Mouse (Mus musculus) limb, embryonic 12.5 days (tissue): ENCODE results near the gene Ttn. TPM values are rescaled to one million over a fixed set of nuclear protein-coding genes. Genes with fewer than 3 reads are reported as not detected.

Experiments
- ATAC-seq: fragments of 200-750 bp; cut with Nextera tagmentation; 2 replicates; pipeline ENCODE4 v1.8.0; 2017; ENCODE audit warnings: low read depth, moderate TSS enrichment; ENCODE audit not compliant: insufficient number of reproducible peaks, insufficient read depth, low FRiP score, low TSS enrichment
- H3K27ac ChIP-seq: fragments of 300-500 bp; sonication (generic); 2 replicates; pipeline ENCODE4 v1.5.1; 2016; ENCODE audit warnings: mild to moderate bottlenecking, moderate library complexity
- H3K27me3 ChIP-seq: fragments of 300-500 bp; sonication (generic); 2 replicates; pipeline ENCODE4 v1.6.1; 2016; ENCODE audit warnings: mild to moderate bottlenecking, moderate library complexity
- H3K36me3 ChIP-seq: fragments of 300-500 bp; sonication (generic); 2 replicates; pipeline ENCODE4 v1.6.1; 2016; ENCODE audit warnings: mild to moderate bottlenecking, moderate library complexity
- H3K4me1 ChIP-seq: fragments of 300-500 bp; sonication (generic); replicated peaks from 2 replicates; pipeline ENCODE4 v1.6.1; 2016
- H3K4me2 ChIP-seq: fragments of 300-500 bp; sonication (generic); 2 replicates; pipeline ENCODE4 v1.6.1; 2016; ENCODE audit warnings: mild to moderate bottlenecking, moderate library complexity
- H3K4me3 ChIP-seq: fragments of 300-500 bp; sonication (generic); replicated peaks from 2 replicates; pipeline ENCODE4 v1.5.1; 2016; ENCODE audit warnings: mild to moderate bottlenecking
- H3K9ac ChIP-seq: fragments of 300-500 bp; sonication (generic); replicated peaks from 2 replicates; pipeline ENCODE4 v1.6.1; 2016; ENCODE audit warnings: mild to moderate bottlenecking, moderate library complexity
- H3K9me3 ChIP-seq: fragments of 300-500 bp; sonication (generic); 2 replicates; pipeline ENCODE4 v1.6.1; 2016; ENCODE audit warnings: mild to moderate bottlenecking, moderate library complexity
- WGBS: fragments of 180-500 bp; shearing (Covaris S2); methylation state at CpG from one replicate; pipeline ENCODE4 v1.1.7; 2016; 5-methylcytosine and 5-hydroxymethylcytosine counted together
- polyA plus RNA-seq: library from polyadenylated mRNA; unstranded; fragments of >200 nt; fragmentation: Nextera tagmentation; extraction: Ambion mirVana; gene quantifications from 2 replicates; pipeline ENCODE4 v1.2.1, GENCODE M21; 2016

Ttn gene
- polyA plus RNA-seq, 1 experiment from 2014 or later, result 36.7 TPM

GRCm38 (mm10) chr2:76780792-76781191 is 201.6 kb downstream of the Ttn start:
- Histone ChIP-seq H3K4me2 (no peak overlapping the region), H3K9me3 (peaks cover 13% of the 10 kb centered on the region; the same call in 1 of the 2 replicates), H3K27ac (no peak overlapping the region), H3K36me3 (no peaks in the 10 kb centered on the region), H3K9ac (no peak overlapping the region), H3K4me1 (no peaks in the 10 kb centered on the region), H3K27me3 (no peaks in the 10 kb centered on the region), H3K4me3 (no peak overlapping the region)
- no peak for ATAC-seq
- WGBS, result 89% methylated on average over 13 of the region's 13 CpGs

GRCm38 (mm10) chr2:76769831-76770230 is 212.5 kb downstream of the Ttn start:
- no peaks in the 10 kb centered on the region for H3K36me3 ChIP-seq
- no peaks in the 10 kb centered on the region for H3K4me1 ChIP-seq
- WGBS, result 93% methylated on average over 10 of the region's 10 CpGs
- H3K4me3 ChIP-seq, result no peak overlapping the region
- H3K9me3 ChIP-seq, result no peaks in the 10 kb centered on the region
- no peak for ATAC-seq
- H3K27ac ChIP-seq, result no peak overlapping the region
- H3K9ac ChIP-seq, result no peak overlapping the region
- H3K27me3 ChIP-seq, result no peaks in the 10 kb centered on the region
- H3K4me2 ChIP-seq, result no peak overlapping the region

GRCm38 (mm10) chr2:76767231-76767630 is 215.1 kb downstream of the Ttn start:
- H3K27me3 ChIP-seq, result no peaks in the 10 kb centered on the region
- ATAC-seq, result no peak
- no peaks in the 10 kb centered on the region for H3K9me3 ChIP-seq
- H3K4me2 ChIP-seq, result no peak overlapping the region
- H3K4me1 ChIP-seq, result no peaks in the 10 kb centered on the region
- H3K36me3 ChIP-seq, result no peaks in the 10 kb centered on the region
- H3K27ac ChIP-seq, result no peak overlapping the region
- no peak overlapping the region for H3K9ac ChIP-seq
- 95% methylated on average over 12 of the region's 12 CpGs for WGBS
- no peak overlapping the region for H3K4me3 ChIP-seq

- no peaks in the 10 kb centered on the region for H3K4me1 ChIP-seq
- H3K9ac ChIP-seq, result no peak overlapping the region
- H3K4me2 ChIP-seq, result no peak overlapping the region
- no peak overlapping the region for H3K4me3 ChIP-seq
- H3K27ac ChIP-seq, result no peak overlapping the region
- no peak for ATAC-seq
- H3K27me3 ChIP-seq, result no peaks in the 10 kb centered on the region
- WGBS, result 90% methylated on average over 13 of the region's 13 CpGs
- H3K36me3 ChIP-seq, result no peaks in the 10 kb centered on the region
- H3K9me3 ChIP-seq, result no peaks in the 10 kb centered on the region
Observed at GRCm38 (mm10) chr2:76764526-76764925, 217.8 kb downstream of the Ttn start.

- H3K9me3 ChIP-seq, result peaks cover 13% of the 10 kb centered on the region
- WGBS, result 94% methylated on average over 6 of the region's 6 CpGs
Observed at GRCm38 (mm10) chr2:76762154-76762553, 220.2 kb downstream of the Ttn start.

GRCm38 (mm10) chr2:76756461-76756860 is 225.9 kb downstream of the Ttn start:
- Histone ChIP-seq H3K9ac (no peak overlapping the region), H3K27me3 (no peaks in the 10 kb centered on the region), H3K4me1 (no peaks in the 10 kb centered on the region), H3K4me3 (no peak overlapping the region), H3K27ac (no peak overlapping the region), H3K4me2 (no peak overlapping the region), H3K9me3 (peaks cover 22% of the 10 kb centered on the region), H3K36me3 (no peaks in the 10 kb centered on the region)
- ATAC-seq, result no peak
- WGBS, result 93% methylated on average over 15 of the region's 15 CpGs

More at GRCm38 (mm10) chr2:76762154-76762553, 220.2 kb downstream of the Ttn start:
- H3K9ac ChIP-seq, result no peak overlapping the region
- no peak overlapping the region for H3K27ac ChIP-seq
- H3K4me2 ChIP-seq, result no peak overlapping the region
- no peak overlapping the region for H3K4me3 ChIP-seq
- no peaks in the 10 kb centered on the region for H3K4me1 ChIP-seq
- H3K27me3 ChIP-seq, result no peaks in the 10 kb centered on the region
- no peak for ATAC-seq
- H3K36me3 ChIP-seq, result no peaks in the 10 kb centered on the region

- H3K4me1 ChIP-seq, result no peaks in the 10 kb centered on the region
- no peak overlapping the region for H3K4me2 ChIP-seq
- no peaks in the 10 kb centered on the region for H3K27me3 ChIP-seq
- ATAC-seq, result no peak
- H3K9ac ChIP-seq, result no peak overlapping the region
- 0 out of 2 replicates have a peak, but pooled peaks cover 10% of the 10 kb centered on the region for H3K9me3 ChIP-seq
- no peaks in the 10 kb centered on the region for H3K36me3 ChIP-seq
- H3K4me3 ChIP-seq, result no peak overlapping the region
- 94% methylated on average over 6 of the region's 6 CpGs for WGBS
- no peak overlapping the region for H3K27ac ChIP-seq
Observed at GRCm38 (mm10) chr2:76751993-76752392, 230.4 kb downstream of the Ttn start.

GRCm38 (mm10) chr2:76749341-76750110 is 232.8 kb downstream of the Ttn start:
- no peak for ATAC-seq
- Histone ChIP-seq H3K4me2 (no peak overlapping the region), H3K36me3 (no peaks in the 10 kb centered on the region), H3K27ac (no peak overlapping the region), H3K9ac (no peak overlapping the region), H3K27me3 (no peaks in the 10 kb centered on the region), H3K4me1 (no peaks in the 10 kb centered on the region), H3K4me3 (no peak overlapping the region), H3K9me3 (0 out of 2 replicates have a peak, but pooled peaks cover 7% of the 10 kb centered on the region)
- 95% methylated on average over 21 of the region's 21 CpGs for WGBS

- Histone ChIP-seq H3K27me3 (no peaks in the 10 kb centered on the region), H3K4me2 (no peak overlapping the region), H3K9ac (no peak overlapping the region), H3K36me3 (no peaks in the 10 kb centered on the region), H3K9me3 (0 out of 2 replicates have a peak, but pooled peaks cover 7% of the 10 kb centered on the region), H3K27ac (no peak overlapping the region), H3K4me3 (no peak overlapping the region), H3K4me1 (no peaks in the 10 kb centered on the region)
- WGBS, result 94% methylated on average over 14 of the region's 14 CpGs
- ATAC-seq, result no peak
Observed at GRCm38 (mm10) chr2:76748696-76749095, 233.7 kb downstream of the Ttn start.

- Histone ChIP-seq H3K4me1 (no peaks in the 10 kb centered on the region), H3K9ac (no peak overlapping the region), H3K27ac (no peak overlapping the region), H3K27me3 (no peaks in the 10 kb centered on the region), H3K4me3 (no peak overlapping the region), H3K36me3 (no peaks in the 10 kb centered on the region), H3K4me2 (no peak overlapping the region), H3K9me3 (peaks cover 15% of the 10 kb centered on the region; the same call in 1 of the 2 replicates)
- ATAC-seq, result no peak
- 94% methylated on average over 14 of the region's 14 CpGs for WGBS
Observed at GRCm38 (mm10) chr2:76719650-76720049, 262.7 kb downstream of the Ttn start.

GRCm38 (mm10) chr2:76714984-76715383 is 267.4 kb downstream of the Ttn start:
- whole genome bisulfite sequencing, result 68% methylated on average over 8 of the region's 8 CpGs
- no peaks in the 10 kb centered on the region for H3K4me1 ChIP-seq
- peaks cover 22% of the 10 kb centered on the region for H3K36me3 ChIP-seq
- H3K9me3 ChIP-seq, result peaks cover 29% of the 10 kb centered on the region
- ATAC-seq, result no peak
- H3K4me2 ChIP-seq, result no peak overlapping the region
- H3K27me3 ChIP-seq, result no peaks in the 10 kb centered on the region
- H3K4me3 ChIP-seq, result no peak overlapping the region
- H3K27ac ChIP-seq, result no peak overlapping the region
- H3K9ac ChIP-seq, result no peak overlapping the region

GRCm38 (mm10) chr2:76708512-76708911 is 273.8 kb downstream of the Ttn start:
- Histone ChIP-seq H3K27me3 (no peaks in the 10 kb centered on the region), H3K4me1 (no peaks in the 10 kb centered on the region), H3K36me3 (peaks cover 30% of the 10 kb centered on the region), H3K4me3 (no peak overlapping the region), H3K27ac (no peak overlapping the region), H3K9me3 (peaks cover 30% of the 10 kb centered on the region), H3K4me2 (no peak overlapping the region), H3K9ac (no peak overlapping the region)
- WGBS, result 95% methylated on average over 3 of the region's 3 CpGs
- ATAC-seq, result no peak
